Mouse (Mus musculus) right cerebral cortex, adult 18-20 months (tissue): ENCODE measurements at regions not wholly inside any gene's neighbourhood (a gene's known extent, or its start where the extent isn't known, plus 50 kb on each side); places are given as distances from the start of the nearest gene placed in this dataset.

Source experiments
- DNase-seq: peaks from one replicate; pipeline ENCODE4 v3.0.0; 2022; ENCODE audit warnings: mixed read lengths

GRCm38 (mm10) chr7:123642596-123642995 lies 142.3 kb upstream of the Zkscan2 start:
- DNase-seq = no peak

- DNase-seq = no peak
Observed at GRCm38 (mm10) chr7:123643426-123643825, 143.2 kb upstream of the Zkscan2 start.

GRCm38 (mm10) chr7:123645521-123645920 lies 145.3 kb upstream of the Zkscan2 start:
- no peak for DNase-seq

DNA sequence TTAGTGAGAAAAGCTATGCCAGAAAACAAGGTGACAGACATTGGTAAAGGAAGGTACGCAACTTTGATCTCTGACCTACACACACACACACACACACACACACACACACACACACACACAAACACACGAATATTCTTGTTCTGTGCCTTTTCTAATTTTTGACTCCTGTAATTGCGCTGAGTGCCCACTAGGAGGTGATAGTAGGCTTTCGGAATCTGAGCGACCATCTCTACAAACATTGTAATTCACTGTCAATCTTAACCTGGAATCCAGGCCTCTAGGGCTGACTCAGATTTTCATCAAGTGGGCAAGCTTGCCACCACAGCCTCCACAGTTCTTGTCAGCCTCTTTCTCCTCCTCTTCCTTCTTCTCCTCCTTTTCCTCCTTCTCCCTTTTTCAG lies 165.2 kb upstream of the Zkscan2 start:
- no peak for DNase-seq

- DNase-seq = no peak
Observed at GRCm38 (mm10) chr7:123684762-123685161, 184.5 kb upstream of the Zkscan2 start.

- DNase-seq = no peak
Observed at GRCm38 (mm10) chr7:123686547-123686946, 186.3 kb upstream of the Zkscan2 start.

DNA sequence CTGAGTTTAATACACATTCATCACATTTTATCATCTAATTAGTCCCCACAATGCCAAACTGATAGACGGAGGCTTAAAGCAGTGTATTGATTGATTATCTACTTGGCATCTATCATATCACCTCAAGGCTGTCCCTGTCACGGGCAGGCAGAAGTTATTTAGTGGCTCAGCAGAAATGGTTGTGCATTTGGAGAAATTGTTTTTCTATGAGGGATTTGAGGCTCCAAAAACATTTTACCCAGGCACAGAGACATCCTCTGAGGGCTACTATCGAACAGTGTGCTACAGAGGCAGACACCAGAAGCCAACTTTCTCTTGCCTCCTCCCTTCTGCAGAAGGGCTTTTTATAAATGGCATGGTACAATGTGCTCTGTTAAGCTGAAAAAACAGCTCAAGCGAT lies 230.8 kb upstream of the Zkscan2 start:
- DNase-seq = no peak

- DNase-seq = peak; percentile 56
Observed at GRCm38 (mm10) chr7:123733061-123733460, 232.8 kb upstream of the Zkscan2 start.

DNA sequence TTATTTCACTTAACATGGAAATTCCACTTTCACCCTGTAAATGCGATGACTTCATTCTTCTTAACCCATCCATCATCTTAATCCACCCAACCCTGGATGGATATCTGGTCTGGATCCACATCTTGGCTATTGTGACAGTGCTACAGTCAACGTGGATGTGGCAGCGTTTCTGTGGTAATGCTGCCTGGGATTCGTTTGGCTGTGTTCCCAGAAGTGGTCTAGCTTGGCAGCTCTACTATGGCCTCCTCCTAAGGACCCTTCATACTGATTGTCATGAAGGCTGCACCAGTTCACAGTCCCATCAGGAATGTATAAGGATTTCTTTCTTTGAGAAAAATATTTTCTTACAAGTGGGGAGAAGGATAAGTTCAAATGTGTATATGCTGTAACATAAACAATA lies 234.7 kb upstream of the Hs3st4 start:
- no peak for DNase-seq

DNA sequence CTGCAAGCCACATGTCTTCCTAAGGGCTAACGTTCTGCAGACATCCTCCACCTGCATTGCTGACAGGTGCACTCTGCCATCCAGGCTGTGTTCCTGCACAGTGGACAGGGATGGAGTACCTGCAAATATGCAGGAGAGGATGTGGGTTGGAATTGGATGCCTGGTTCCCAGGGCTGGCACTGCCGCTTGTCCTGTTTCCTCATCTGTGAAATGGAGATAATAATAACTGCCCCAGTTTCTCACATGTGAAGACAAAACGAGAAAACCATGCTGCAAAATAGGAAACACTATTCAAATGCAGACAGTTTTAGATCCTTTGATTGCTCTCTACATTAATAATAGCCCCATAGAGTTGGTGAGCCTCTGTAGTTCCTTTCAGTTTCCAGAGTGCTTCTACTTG lies 229.4 kb upstream of the Hs3st4 start:
- no peak for DNase-seq

DNA sequence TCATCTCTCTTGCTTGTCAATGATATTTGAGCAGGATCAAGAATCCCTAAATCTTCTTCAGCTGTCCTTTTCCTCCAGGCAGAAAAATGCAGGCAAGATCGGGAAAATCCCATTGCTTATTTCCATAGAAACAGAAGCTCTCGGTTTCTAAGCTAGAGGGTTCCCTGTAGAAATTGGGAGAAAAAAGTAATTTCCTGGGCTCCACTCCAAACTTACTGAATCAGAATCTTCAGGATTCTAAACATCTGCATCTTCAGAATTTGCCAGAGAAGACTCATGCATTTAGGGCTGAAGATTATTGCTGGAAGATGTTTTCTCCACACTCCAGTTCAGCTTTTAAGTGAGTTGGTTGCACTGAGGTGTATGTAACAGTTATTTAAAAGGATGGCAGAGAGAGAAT lies 187.6 kb upstream of the Hs3st4 start:
- peak; percentile 13 for DNase-seq

DNA sequence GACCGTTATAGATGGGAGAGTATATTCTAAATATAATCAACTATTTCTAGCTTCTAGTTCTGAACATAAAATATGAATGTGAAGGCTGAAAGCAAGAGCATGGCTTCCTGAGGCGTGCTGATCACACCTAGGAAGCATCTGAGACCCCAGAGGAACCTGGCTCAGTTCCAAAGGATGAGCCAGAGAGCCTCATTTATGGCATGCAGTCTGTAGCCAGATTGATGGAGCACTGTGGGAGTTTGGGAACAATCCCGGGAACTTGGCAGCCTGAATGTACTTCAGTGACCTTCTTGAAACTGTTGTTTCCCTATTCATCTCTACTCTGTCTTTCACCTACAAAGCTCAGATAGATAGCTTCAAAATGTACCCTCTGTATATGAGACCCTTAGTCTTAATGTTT lies 186.6 kb upstream of the Hs3st4 start:
- DNase-seq = no peak

DNA sequence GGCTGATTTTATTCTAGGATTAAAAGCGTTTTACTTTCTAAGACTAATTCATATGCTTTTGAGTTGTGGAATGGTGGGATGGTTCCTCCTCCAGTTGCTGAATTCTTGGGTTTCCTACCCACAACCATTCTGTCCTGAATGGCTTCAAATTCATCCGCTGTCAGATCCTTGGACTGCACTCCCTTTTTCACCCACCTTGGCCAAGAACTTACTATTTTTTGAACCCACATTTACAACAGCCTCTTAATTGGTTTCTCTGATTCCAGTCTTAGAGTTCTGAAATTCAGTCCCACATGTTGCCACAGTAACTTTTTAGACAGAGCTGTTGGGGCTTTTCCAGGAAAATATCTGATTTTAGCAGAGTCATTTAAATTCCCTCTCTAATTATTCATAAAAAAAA lies 177.0 kb upstream of the Hs3st4 start:
- DNase-seq = peak; percentile 15

GRCm38 (mm10) chr7:123823976-123824375 lies 158.7 kb upstream of the Hs3st4 start:
- DNase-seq = peak; percentile 63

DNA sequence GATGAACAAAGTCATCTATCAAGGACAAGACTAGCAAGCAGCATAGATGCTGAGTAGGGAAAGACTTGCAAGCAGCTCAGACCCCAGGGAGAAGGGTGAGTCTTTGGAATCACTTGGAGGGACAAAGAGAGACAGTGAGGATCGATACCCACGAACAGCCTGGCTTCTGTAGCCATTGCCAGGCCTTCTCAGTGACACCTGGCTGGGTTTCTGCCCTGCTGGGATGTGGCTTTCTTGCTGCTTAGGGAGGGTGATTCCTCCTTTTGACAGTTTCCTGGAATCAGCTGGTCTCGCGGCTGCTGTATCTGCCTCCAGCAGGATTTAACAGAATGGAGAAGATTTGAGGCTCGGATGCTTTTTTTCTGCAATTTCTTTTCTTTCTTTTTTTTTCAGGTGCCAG lies 156.3 kb upstream of the Hs3st4 start:
- no peak for DNase-seq

DNA sequence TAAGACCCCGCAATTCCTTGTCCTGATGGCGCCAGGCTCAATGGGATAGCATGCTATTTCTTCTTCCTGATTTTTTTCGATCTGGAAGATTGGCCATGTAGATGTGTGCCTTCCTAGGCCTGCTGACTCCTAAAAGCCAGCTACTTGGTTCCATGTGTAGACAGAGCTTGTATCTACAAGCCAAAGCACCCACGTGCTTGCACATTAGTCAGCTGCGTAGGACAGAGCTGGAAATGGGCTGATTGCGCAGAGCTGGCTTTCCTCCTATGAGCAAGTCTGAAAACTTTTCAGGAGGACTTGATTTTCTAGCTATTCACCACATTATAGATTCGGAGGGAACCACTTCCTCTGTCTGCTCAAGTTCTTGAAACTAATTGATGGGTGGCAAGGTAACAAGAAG lies 140.1 kb upstream of the Hs3st4 start:
- DNase-seq = peak; percentile 5

DNA sequence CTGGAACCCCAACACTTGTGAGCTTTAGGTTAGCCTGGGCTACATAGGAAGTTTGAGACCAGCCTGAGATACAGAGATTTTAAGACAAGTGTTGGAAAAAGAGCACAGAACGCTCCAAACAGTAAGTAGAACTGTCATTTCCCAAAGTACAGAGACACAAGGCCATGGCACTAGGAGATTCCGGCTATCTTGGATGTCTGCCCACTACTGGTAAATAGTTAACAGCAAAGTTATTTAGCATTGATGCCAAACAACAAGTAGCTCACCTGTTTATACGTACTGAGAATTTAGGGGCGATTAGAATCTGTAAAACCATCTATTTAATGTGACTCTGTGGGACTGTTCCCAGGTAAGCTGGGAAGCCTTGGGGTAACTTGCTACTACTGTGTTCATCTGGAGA lies 135.6 kb upstream of the Hs3st4 start:
- DNase-seq = no peak

DNA sequence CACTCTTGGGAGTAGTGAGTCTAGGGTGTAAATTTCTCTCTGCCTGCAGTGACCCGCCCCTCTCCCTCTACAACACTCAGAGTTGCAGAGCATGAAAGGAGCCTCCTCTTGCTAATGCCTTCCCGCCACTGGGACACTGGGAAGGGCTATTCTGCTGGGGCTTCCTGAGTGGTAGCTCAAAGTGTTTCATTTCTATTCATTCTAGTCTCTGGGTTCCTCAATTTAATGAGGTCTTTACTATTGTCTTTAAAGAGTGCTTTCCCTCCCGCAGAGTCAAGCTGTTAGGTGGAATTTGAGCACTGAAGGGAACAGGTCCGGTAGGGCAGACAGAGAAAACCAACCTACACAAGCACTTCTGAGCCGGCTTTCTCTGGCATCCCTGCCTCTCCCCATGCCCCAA lies 134.0 kb upstream of the Hs3st4 start:
- DNase-seq = no peak

DNA sequence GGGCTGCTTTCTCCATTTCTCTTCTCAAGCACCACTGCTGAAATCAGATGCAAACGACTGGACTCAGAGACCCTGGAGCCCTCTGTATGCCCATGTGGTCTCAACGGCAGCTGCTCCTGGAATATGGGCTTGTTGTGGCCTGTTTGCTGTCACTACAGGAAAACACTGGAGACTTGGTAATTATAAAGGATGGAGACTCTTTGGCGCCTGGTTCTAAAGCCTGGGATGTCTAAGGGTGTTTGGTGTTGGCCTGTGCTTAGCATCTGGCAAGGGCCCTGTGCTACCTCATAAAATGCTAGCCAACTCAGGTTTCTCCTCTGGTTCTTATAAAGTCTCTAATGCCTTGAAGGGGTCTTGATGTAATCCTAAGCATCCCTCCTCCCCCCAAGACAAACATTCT lies 133.4 kb upstream of the Hs3st4 start:
- DNase-seq = no peak

DNA sequence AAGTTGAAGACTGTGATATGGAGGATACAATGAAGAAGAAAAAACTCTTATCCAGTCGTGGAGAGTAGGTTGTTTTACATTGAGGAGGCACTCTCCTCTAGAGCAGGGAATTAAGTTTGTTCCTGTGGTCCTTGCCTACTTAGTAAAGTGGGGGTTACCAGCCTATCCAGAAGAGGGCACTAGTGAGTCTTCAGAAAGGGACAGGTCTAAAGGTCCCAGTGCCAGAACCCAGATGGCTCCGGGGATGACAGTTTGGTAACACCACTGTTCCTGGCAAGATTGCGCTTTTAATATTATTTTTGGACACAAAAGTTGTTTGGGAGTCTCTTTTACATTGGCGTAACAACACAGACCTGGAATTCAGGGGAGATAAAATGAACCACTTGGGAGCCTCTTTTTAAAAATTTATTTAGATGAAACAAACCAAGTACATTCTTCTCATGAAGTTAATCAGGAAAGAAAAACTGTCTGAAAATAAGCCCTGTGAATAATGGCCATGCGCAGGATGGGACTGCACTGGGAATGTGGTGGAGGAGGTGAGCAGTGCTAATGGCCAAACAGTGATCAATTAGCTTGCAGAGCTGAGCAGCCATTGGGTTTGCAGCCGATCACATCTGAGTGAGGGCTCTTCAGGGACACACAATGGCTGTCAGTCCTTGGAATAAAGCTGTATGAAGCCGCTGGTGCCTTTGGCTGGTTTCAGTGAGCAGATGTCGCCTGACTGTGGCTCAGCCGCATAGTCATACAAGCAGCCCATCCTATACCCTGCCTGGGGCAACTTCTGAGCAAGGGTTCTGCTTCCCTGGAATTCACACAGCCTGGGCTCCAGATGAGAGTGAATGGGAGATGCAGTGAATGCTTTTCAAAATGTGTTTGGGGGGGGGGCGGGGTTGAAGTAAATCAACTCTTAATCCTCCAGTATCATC lies 132.1 kb upstream of the Hs3st4 start:
- peak; percentile 4 for DNase-seq

- DNase-seq = no peak
Observed at GRCm38 (mm10) chr7:123857539-123857938, 125.1 kb upstream of the Hs3st4 start.

DNA sequence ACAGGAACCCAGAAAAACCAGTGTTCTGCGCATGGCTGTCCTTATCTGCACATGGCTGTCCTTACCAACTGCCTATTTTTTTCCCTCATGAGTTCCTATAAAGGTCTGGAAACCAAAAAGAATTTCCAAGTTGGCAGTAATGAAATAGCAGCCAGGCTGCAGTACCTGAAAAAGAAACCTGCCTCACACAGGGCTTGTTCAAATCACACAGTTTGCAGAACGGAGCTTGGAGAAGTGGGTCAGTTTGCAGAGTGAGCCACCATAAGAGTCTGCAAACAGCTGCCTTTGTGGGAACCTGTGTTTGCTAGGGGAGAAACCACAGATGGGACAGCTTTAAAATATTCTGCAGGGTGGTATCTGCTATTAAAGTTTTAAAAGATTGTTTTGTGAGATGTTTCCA lies 121.0 kb upstream of the Hs3st4 start:
- DNase-seq = peak; percentile 35

DNA sequence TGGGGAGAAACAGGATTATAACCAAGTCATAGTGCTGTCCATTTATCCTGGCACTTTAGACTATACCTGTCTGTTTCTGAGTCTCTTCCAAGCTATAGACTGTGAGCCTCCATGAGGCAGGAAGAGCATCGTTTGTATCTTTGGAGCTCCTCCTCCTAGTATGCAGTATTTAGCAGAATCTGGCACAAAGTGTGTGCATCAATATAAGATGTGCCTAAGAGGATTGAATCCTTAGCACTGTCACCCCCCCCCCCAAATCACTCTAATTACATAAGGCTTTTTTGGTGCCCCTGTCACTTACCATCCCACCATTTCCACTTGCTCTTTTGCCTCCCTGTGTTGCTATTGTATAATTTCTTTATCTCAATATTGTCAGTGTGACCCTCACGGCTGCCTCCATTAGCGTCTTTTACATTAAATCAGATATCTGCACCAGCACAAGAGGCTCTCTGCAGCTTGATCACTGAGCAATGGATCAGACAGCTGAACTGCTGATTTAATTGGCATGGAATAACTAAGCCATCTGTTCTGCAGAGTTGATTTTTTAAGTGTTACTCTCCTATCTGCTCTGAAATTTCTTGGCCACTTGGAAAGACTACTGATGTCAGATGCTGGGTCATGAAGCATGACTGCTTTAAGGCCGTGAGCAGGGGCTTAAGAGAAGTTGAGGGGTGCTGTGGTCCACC lies 85.8 kb upstream of the Hs3st4 start:
- DNase-seq = no peak
